Mouse (Mus musculus): Measurements from ENCODE around the gene Shisa5. TPM values are rescaled to one million over a fixed set of nuclear protein-coding genes. Genes with fewer than 3 reads are reported as not detected.

Shisa5 gene
- 9.6 TPM for polyA plus RNA-seq (2014; fragmentation: Illumina TruSeq; extraction: RNeasy Lipid Tissue Mini Kit (QIAGEN cat#74804); ENCODE audit: low read depth, low replicate concordance)

DNA sequence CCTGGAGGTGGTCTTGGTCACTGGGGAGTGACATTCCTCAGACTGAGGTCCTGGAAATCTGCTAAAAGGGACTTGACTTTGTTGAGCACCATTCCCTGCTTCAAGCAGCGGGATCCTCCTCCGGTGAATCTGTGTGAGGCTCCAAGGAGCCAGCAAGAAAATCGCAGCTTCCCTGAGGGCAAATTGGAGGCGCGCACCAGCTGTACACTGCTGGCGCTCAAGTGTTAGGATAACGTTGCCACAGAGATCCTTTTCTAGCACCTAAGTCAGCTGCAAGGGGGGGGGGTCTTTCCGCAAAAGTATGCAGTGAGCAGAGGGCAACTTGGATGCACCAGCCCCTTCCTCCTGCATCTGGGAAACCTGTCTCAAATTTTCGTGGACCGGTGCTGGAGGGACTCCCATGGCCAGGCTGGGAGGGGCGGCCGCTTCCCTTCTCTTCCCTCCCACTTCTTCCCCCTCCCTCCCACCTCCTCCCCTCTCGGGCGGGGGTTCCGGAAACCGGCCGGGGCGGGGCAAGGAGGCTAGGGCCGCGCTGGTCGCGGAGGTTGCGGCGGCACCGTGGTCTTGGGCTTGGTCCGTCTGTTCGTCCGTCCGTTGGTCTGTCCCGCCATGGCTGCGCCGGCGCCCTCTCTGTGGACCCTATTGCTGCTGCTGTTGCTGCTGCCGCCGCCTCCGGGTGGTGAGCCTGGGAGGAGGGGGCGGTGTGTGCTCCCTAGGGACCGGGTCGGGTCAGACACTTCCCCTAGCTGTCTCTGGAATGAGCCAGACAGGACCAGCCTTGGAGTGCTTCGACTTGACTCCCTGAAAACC lies at the start of gene Shisa5:
Shisa5 (plus strand) TSS at position 480 of the 810 bp plus-strand sequence.

DNA sequence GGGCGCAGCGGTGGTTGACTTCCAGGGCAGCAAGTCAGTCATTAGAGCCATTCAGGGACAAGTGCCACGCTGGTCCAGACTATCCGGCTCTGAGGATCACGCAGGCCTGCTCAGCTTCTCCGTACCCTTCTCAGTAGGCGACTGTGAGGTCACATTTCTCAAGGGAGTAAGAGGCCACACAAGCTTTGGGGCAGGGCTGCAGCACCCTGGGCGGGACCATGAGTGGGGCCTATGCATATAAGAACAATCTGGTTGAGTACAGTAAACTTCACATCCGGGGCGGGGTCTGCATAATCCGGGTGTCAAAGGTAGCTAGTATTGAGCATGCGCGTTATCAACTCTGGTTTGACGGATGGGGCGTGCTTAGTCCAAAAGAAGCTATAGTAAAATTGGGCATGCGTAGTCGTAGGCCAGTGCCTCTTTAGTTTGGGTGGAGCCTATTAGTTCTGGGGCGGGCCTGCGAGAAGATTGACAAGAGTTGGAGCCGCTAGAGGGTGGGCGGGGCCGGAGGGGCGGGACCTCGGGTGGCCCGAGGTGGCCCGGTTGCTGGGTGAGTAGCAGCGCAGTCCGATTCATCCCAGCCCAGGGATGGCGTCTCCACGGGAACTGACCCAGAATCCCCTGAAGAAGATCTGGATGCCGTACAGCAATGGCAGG lies 46.8 kb upstream of the Shisa5 start, which contains the start of gene Pfkfb4:
Pfkfb4 (plus strand) TSS at position 351 of the 657 bp plus-strand sequence.

DNA sequence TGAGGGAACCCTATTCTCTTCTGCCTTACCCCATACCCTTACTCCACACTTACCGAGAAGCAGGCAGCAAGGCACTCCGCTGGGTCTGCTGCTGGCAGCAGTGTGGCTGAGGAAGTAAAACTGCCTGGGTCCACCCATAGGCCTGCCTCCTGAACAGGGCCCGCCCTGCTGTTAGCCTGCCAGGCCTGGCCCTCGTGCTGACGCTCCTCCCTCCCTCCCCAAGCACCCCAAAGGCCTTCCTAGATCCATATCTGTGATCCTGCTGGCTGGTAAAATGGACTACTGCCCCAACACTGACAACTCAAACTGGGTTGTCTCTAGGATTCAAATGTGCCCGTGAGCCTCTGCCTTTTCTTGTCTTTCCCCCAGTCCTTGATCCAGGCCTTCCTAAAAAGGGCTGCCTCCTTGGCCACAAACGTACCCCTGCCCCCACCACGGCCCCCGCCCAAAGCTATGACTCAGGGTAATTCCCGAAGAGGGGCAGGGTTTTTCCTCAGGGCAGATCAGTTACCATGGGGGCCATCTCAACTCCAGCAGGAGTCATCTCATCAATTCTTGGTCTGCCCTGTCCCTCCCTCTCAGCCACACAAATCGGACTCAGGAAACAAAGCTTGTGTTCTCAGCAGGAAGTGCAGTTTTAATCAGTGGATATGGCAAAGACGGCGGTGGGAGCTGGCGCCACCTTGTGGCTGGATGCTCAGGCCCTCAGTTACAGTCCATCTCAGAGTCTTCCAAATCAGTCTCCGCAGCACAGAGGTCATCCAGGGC lies 21.0 kb downstream of the Shisa5 start, which contains the start of gene Trex1:
Trex1 (minus strand) TSS at position 599 of the 768 bp plus-strand sequence.

DNA sequence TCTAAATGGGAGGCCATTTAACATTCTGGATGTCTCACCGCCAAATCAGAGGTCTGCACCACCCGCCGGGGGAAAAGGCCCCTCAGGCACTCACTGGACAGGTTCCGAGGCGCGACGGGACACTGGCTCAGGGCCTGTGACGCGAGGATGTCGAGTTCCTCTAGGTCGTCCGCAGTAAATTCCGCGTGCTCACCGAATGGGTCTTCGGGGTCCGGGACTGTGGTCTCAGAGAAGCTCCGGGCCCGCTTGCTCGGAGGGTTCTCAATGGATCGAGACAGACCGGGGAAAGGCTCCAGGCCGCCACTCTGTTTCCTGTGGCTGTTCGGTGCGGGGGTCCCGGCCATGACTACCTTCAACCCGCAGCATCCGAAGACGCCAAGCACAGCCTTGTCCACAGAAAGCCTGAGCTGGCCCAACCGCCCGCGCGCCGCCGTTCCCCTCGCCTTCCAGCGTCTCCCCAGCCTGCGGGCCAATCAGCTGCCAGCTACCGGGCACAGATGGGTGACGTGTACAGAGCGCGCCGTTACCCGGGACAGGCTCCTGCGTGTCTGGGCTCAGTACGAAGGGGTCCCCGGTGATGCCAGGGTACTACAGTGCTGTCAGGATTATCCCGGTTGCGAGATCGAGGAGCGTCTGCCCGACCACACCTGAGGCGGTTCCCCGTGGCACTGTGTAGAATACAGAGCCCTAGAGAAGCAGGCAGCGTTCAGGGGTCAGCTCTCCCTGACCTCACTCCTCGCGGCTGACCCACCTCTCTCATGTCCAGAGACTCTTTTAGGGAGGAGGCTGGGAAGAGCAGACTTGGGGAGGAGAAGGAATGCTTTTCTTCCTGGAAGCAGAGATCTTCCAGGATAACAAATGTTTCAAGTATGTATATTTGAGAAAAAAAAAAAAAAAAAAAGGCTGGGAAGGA lies 35.6 kb downstream of the Shisa5 start, which contains the start of gene Atrip:
Atrip (minus strand) TSS at position 464 of the 913 bp plus-strand sequence.

DNA sequence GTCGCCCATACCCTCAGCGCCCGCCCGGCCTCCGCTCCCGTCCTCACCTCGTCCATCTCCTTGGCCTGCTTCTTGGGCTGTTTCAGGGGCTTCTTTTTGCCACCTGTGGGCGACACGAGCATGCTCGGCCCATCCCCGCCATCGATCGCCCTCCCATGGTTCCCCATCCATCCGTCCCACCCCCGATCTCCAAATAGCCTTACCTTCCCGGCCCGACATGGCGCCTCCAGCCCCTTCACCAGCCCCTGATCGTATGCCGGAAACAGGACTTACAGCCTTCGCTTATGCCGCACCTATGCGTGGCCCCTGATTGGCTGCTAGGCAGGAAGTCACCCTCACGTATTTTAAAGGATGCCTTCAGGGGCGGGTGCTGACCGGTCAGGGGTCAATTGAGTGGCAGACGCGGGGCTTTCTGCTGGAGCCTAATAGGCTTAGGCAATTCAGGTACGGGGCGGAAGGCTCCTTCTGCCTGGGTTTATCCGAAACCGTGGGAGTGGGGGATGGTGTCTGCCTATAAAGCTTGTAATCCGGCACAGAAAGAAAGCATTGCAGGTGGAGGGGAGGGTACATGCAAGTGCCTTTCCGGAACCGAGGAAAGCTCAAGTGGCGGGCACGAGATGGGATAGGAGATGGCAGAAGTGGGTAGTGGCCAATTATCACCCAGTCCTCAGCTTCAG lies 43.9 kb downstream of the Shisa5 start, which contains the start of the genes Ccdc51 and Tma7:
Ccdc51 (plus strand) TSS at position 370 of the 677 bp plus-strand sequence.
Tma7 (minus strand) TSS at position 464 of the 677 bp plus-strand sequence.

DNA sequence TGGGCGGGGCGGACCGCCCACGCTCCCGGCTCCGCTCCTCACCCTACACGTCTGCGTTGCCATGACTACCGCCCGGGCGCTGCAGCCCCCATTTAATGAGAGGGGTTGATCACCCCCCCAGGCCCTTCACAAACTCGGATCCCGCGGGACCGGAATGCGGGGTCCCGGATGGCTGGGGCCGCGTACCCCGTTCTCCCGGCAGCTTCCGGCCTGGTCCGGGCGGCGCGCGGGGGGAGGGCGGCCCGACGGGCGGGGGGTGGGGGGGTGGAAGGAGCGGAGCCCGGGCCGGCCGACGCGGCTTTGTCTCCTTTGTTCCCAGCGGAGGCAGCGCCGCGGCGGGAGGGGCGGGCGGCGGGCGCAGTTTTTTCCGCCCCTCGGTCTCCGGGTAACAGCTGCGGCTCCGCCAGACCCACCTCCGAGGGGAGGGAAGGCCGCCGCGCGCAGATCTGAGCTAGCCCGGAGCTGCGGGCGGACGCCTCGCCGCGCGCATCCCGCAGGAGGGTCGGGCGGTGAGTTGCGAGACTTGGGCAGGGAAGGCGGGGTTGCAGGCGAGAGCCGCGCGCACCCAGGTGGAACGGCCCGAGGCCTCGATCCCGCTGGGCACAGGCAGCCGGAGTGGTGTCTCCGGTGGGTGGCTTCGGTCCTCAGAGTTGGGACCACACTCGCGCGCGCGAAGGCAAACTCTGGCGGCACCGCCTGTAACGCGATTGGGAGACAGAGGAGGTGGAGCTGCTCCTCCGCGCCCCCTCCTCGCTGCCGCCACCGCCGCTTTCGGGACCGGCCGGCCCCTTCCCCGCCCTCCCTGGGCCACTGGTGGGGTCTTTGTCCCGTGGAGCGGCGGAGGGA lies 57.0 kb downstream of the Shisa5 start, which contains the start of gene Plxnb1:
Plxnb1 (plus strand) TSS at position 253 of the 846 bp plus-strand sequence.

Other genes with a start within 250 kb of the Shisa5 start
- gene Nckipsd, start 230.2 kb upstream of the Shisa5 start, polyA plus RNA-seq (2014; fragmentation: Illumina TruSeq; extraction: RNeasy Lipid Tissue Mini Kit (QIAGEN cat#74804); ENCODE audit: low read depth, low replicate concordance): not detected
- not detected for gene Celsr3, start 212.2 kb upstream of the Shisa5 start, polyA plus RNA-seq (2014; fragmentation: Illumina TruSeq; extraction: RNeasy Lipid Tissue Mini Kit (QIAGEN cat#74804); ENCODE audit: low read depth, low replicate concordance)
- gene Slc26a6, start 185.3 kb upstream of the Shisa5 start, polyA plus RNA-seq (2014; fragmentation: Illumina TruSeq; extraction: RNeasy Lipid Tissue Mini Kit (QIAGEN cat#74804); ENCODE audit: low read depth, low replicate concordance): 0.26 TPM
- not detected for gene Tmem89, start 123.9 kb upstream of the Shisa5 start, polyA plus RNA-seq (2014; fragmentation: Illumina TruSeq; extraction: RNeasy Lipid Tissue Mini Kit (QIAGEN cat#74804); ENCODE audit: low read depth, low replicate concordance)
- gene Uqcrc1, start 101.9 kb upstream of the Shisa5 start, polyA plus RNA-seq (2014; fragmentation: Illumina TruSeq; extraction: RNeasy Lipid Tissue Mini Kit (QIAGEN cat#74804); ENCODE audit: low read depth, low replicate concordance): 86.8 TPM
- not detected for gene Col7a1, start 85.0 kb upstream of the Shisa5 start, polyA plus RNA-seq (2014; fragmentation: Illumina TruSeq; extraction: RNeasy Lipid Tissue Mini Kit (QIAGEN cat#74804); ENCODE audit: low read depth, low replicate concordance)
- not detected for gene Ucn2, start 52.6 kb upstream of the Shisa5 start, polyA plus RNA-seq (2014; fragmentation: Illumina TruSeq; extraction: RNeasy Lipid Tissue Mini Kit (QIAGEN cat#74804); ENCODE audit: low read depth, low replicate concordance)
- not detected for gene Pfkfb4, start 46.8 kb upstream of the Shisa5 start, polyA plus RNA-seq (2014; fragmentation: Illumina TruSeq; extraction: RNeasy Lipid Tissue Mini Kit (QIAGEN cat#74804); ENCODE audit: low read depth, low replicate concordance)
- not detected for gene Trex1, start 21.2 kb downstream of the Shisa5 start, polyA plus RNA-seq (2014; fragmentation: Illumina TruSeq; extraction: RNeasy Lipid Tissue Mini Kit (QIAGEN cat#74804); ENCODE audit: low read depth, low replicate concordance)
- gene Atrip, start 35.6 kb downstream of the Shisa5 start, polyA plus RNA-seq (2014; fragmentation: Illumina TruSeq; extraction: RNeasy Lipid Tissue Mini Kit (QIAGEN cat#74804); ENCODE audit: low read depth, low replicate concordance): 3.0 TPM
- gene Ccdc51, start 43.9 kb downstream of the Shisa5 start, polyA plus RNA-seq (2014; fragmentation: Illumina TruSeq; extraction: RNeasy Lipid Tissue Mini Kit (QIAGEN cat#74804); ENCODE audit: low read depth, low replicate concordance): 1.5 TPM
- gene Tma7, start 44.0 kb downstream of the Shisa5 start, polyA plus RNA-seq (2014; fragmentation: Illumina TruSeq; extraction: RNeasy Lipid Tissue Mini Kit (QIAGEN cat#74804); ENCODE audit: low read depth, low replicate concordance): 299 TPM
- gene Plxnb1, start 56.8 kb downstream of the Shisa5 start, polyA plus RNA-seq (2014; fragmentation: Illumina TruSeq; extraction: RNeasy Lipid Tissue Mini Kit (QIAGEN cat#74804); ENCODE audit: low read depth, low replicate concordance): 1.7 TPM
- gene Fbxw21, start 123.5 kb downstream of the Shisa5 start, polyA plus RNA-seq (2014; fragmentation: Illumina TruSeq; extraction: RNeasy Lipid Tissue Mini Kit (QIAGEN cat#74804); ENCODE audit: low read depth, low replicate concordance): not detected
- not detected for gene Fbxw13, start 157.4 kb downstream of the Shisa5 start, polyA plus RNA-seq (2014; fragmentation: Illumina TruSeq; extraction: RNeasy Lipid Tissue Mini Kit (QIAGEN cat#74804); ENCODE audit: low read depth, low replicate concordance)
- gene Fbxw20, start 196.2 kb downstream of the Shisa5 start, polyA plus RNA-seq (2014; fragmentation: Illumina TruSeq; extraction: RNeasy Lipid Tissue Mini Kit (QIAGEN cat#74804); ENCODE audit: low read depth, low replicate concordance): not detected
- gene Fbxw14, start 249.1 kb downstream of the Shisa5 start, polyA plus RNA-seq (2014; fragmentation: Illumina TruSeq; extraction: RNeasy Lipid Tissue Mini Kit (QIAGEN cat#74804); ENCODE audit: low read depth, low replicate concordance): not detected

Measured in liver, adult 10 weeks (tissue).